Mouse (Mus musculus): ENCODE measurements around the gene Tesmin. TPM values are rescaled to one million over a fixed set of nuclear protein-coding genes. Genes with fewer than 3 reads are reported as not detected.
A peak's percentile ranks its signal among the peaks of the same experiment; 100 is the strongest.

Tesmin gene
- polyA plus RNA-seq, 1 experiment from 2014 or later: 0.36 TPM

GRCm38 (mm10) chr19:3404030-3404429, 15.4 kb downstream of the Tesmin start:
- WGBS: 91% methylated on average over 7 of the region's 7 CpGs
- Histone ChIP-seq H3K36me3 (ENCODE audit: control insufficient read depth, insufficient read depth, low read length) (no peaks in the 10 kb centered on the region), H3K27me3 (replicated peaks; ENCODE audit: control insufficient read depth, insufficient read depth, low read length) (no peaks in the 10 kb centered on the region), H3K4me3 (ENCODE audit: low read length) (no peak overlapping the region), H3K9ac (ENCODE audit: low read depth, low read length) (no peak overlapping the region), H3K4me1 (ENCODE audit: control insufficient read depth, insufficient read depth, low read depth, low read length) (peaks cover 3% of the 10 kb centered on the region; the same call in 1 of the 2 replicates), H3K9me3 (ENCODE audit: control insufficient read depth, low read length) (no peaks in the 10 kb centered on the region), H3K27ac (ENCODE audit: low read depth, low read length) (no peak overlapping the region), H3K4me2 (ENCODE audit: low read length) (no peak overlapping the region)
- no peak for ATAC-seq

- H3K4me2 ChIP-seq (ENCODE audit: low read length): no peak overlapping the region
- 55% methylated on average over 1 of the region's 1 CpGs for WGBS
- no peak for ATAC-seq
These were observed 17.0 kb downstream of the Tesmin start for GRCm38 (mm10) chr19:3405531-3406281.

GRCm38 (mm10) chr19:3414268-3414733, 25.6 kb downstream of the Tesmin start, which contains the start of gene Gal:
Gene Gal (minus strand): TSS chr19:3414544.
- Histone ChIP-seq H3K27me3 (replicated peaks; ENCODE audit: control insufficient read depth, insufficient read depth, low read length) (peaks cover 11% of the 10 kb centered on the region), H3K9ac (ENCODE audit: low read depth, low read length) (peak within 1 kb of the TSS; percentile 44), H3K4me2 (ENCODE audit: low read length) (peak within 1 kb of the TSS; percentile 68), H3K27ac (ENCODE audit: low read depth, low read length) (no peak within 1 kb of the TSS), H3K36me3 (ENCODE audit: control insufficient read depth, insufficient read depth, low read length) (no peaks in the 10 kb centered on the region), H3K4me1 (ENCODE audit: control insufficient read depth, insufficient read depth, low read depth, low read length) (peaks cover 8% of the 10 kb centered on the region; the same call in 1 of the 2 replicates), H3K4me3 (ENCODE audit: low read length) (peak within 1 kb of the TSS; percentile 38), H3K9me3 (ENCODE audit: control insufficient read depth, low read length) (no peaks in the 10 kb centered on the region)
- peak; percentile 48; the same call in 1 of the 2 replicates for ATAC-seq
- 2% methylated on average over 34 of the region's 37 CpGs for WGBS

More at GRCm38 (mm10) chr19:3405531-3406281, 17.0 kb downstream of the Tesmin start:
- H3K9ac ChIP-seq (ENCODE audit: low read depth, low read length): no peak overlapping the region
- H3K4me1 ChIP-seq (ENCODE audit: control insufficient read depth, insufficient read depth, low read depth, low read length): peaks cover 3% of the 10 kb centered on the region; the same call in 1 of the 2 replicates
- no peaks in the 10 kb centered on the region for H3K27me3 ChIP-seq (replicated peaks; ENCODE audit: control insufficient read depth, insufficient read depth, low read length)
- H3K9me3 ChIP-seq (ENCODE audit: control insufficient read depth, low read length): no peaks in the 10 kb centered on the region
- H3K27ac ChIP-seq (ENCODE audit: low read depth, low read length): no peak overlapping the region
- H3K4me3 ChIP-seq (ENCODE audit: low read length): no peak overlapping the region
- no peaks in the 10 kb centered on the region for H3K36me3 ChIP-seq (ENCODE audit: control insufficient read depth, insufficient read depth, low read length)

DNA sequence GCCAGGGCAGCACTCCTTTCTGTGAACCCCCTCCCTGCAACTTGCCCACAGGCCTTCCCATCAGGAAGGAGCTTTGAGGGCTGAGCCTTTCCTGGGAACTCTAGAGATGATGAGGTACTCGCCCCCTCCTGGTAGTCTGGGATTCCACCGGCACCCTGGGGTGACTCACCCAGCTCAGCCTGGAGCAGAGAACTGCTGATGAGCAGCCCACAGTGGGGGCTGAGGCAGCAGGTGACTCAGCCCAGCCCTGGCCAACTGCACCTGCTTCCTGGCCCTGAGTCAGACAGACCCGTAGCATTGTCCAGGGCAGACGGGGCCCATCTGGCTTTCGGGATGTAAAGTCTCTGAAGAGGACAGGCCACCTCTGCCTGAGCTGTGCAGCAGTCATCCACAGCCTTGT, 30.6 kb downstream of the Tesmin start:
- H3K4me2 ChIP-seq (ENCODE audit: low read length): no peak overlapping the region
- 35% methylated on average over 5 of the region's 5 CpGs for WGBS
- no peaks in the 10 kb centered on the region for H3K9me3 ChIP-seq (ENCODE audit: control insufficient read depth, low read length)
- no peak overlapping the region for H3K9ac ChIP-seq (ENCODE audit: low read depth, low read length)
- no peaks in the 10 kb centered on the region for H3K36me3 ChIP-seq (ENCODE audit: control insufficient read depth, insufficient read depth, low read length)
- no peak overlapping the region for H3K27ac ChIP-seq (ENCODE audit: low read depth, low read length)
- H3K4me1 ChIP-seq (ENCODE audit: control insufficient read depth, insufficient read depth, low read depth, low read length): peaks cover 4% of the 10 kb centered on the region; the same call in 1 of the 2 replicates
- no peak overlapping the region for H3K4me3 ChIP-seq (ENCODE audit: low read length)
- peaks cover 3% of the 10 kb centered on the region; the same call in 1 of the 2 replicates for H3K27me3 ChIP-seq (replicated peaks; ENCODE audit: control insufficient read depth, insufficient read depth, low read length)
- ATAC-seq: no peak; the same call in 1 of the 2 replicates

- ATAC-seq: no peak
- Histone ChIP-seq H3K4me1 (ENCODE audit: control insufficient read depth, insufficient read depth, low read depth, low read length) (no peaks in the 10 kb centered on the region), H3K4me2 (ENCODE audit: low read length) (no peak overlapping the region), H3K4me3 (ENCODE audit: low read length) (no peak overlapping the region), H3K9ac (ENCODE audit: low read depth, low read length) (no peak overlapping the region), H3K9me3 (ENCODE audit: control insufficient read depth, low read length) (no peaks in the 10 kb centered on the region), H3K27ac (ENCODE audit: low read depth, low read length) (no peak overlapping the region), H3K27me3 (replicated peaks; ENCODE audit: control insufficient read depth, insufficient read depth, low read length) (no peaks in the 10 kb centered on the region), H3K36me3 (ENCODE audit: control insufficient read depth, insufficient read depth, low read length) (no peaks in the 10 kb centered on the region)
- 24% methylated on average over 6 of the region's 6 CpGs for WGBS
These were observed 33.8 kb downstream of the Tesmin start for GRCm38 (mm10) chr19:3422488-3422887.

DNA sequence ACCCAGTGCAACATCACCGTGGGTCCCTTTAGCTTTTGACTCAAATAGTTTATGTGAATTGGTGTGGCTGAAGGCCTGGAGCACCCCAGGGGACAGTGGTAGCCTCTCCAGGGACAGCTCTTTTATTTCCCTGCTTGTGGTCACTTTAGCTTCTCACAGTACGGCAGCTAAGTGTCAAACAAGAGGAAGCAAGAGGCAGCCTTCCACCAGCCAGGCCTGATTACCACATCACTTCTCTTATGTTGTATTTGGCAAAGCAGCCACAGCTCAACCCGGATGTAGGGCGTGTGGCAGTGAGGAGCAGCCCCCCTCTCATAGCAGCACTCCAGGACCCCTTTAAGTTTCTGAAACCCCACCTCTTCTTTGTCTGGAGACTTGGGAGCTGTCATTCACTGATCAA, 34.3 kb downstream of the Tesmin start:
- Histone ChIP-seq H3K4me2 (ENCODE audit: low read length) (no peak overlapping the region), H3K4me1 (ENCODE audit: control insufficient read depth, insufficient read depth, low read depth, low read length) (no peaks in the 10 kb centered on the region), H3K27ac (ENCODE audit: low read depth, low read length) (no peak overlapping the region), H3K4me3 (ENCODE audit: low read length) (no peak overlapping the region), H3K9me3 (ENCODE audit: control insufficient read depth, low read length) (no peaks in the 10 kb centered on the region), H3K9ac (ENCODE audit: low read depth, low read length) (no peak overlapping the region), H3K36me3 (ENCODE audit: control insufficient read depth, insufficient read depth, low read length) (no peaks in the 10 kb centered on the region), H3K27me3 (replicated peaks; ENCODE audit: control insufficient read depth, insufficient read depth, low read length) (no peaks in the 10 kb centered on the region)
- 73% methylated on average over 4 of the region's 4 CpGs for WGBS
- ATAC-seq: no peak

GRCm38 (mm10) chr19:3424214-3424613, 35.6 kb downstream of the Tesmin start:
- no peak for ATAC-seq
- no peak overlapping the region for H3K4me2 ChIP-seq (ENCODE audit: low read length)
- WGBS: 90% methylated on average over 2 of the region's 2 CpGs
- no peaks in the 10 kb centered on the region for H3K9me3 ChIP-seq (ENCODE audit: control insufficient read depth, low read length)
- H3K36me3 ChIP-seq (ENCODE audit: control insufficient read depth, insufficient read depth, low read length): no peaks in the 10 kb centered on the region
- no peak overlapping the region for H3K4me3 ChIP-seq (ENCODE audit: low read length)
- no peak overlapping the region for H3K27ac ChIP-seq (ENCODE audit: low read depth, low read length)
- no peaks in the 10 kb centered on the region for H3K27me3 ChIP-seq (replicated peaks; ENCODE audit: control insufficient read depth, insufficient read depth, low read length)
- peaks cover under 1% of the 10 kb centered on the region; the same call in 1 of the 2 replicates for H3K4me1 ChIP-seq (ENCODE audit: control insufficient read depth, insufficient read depth, low read depth, low read length)
- H3K9ac ChIP-seq (ENCODE audit: low read depth, low read length): no peak overlapping the region

DNA sequence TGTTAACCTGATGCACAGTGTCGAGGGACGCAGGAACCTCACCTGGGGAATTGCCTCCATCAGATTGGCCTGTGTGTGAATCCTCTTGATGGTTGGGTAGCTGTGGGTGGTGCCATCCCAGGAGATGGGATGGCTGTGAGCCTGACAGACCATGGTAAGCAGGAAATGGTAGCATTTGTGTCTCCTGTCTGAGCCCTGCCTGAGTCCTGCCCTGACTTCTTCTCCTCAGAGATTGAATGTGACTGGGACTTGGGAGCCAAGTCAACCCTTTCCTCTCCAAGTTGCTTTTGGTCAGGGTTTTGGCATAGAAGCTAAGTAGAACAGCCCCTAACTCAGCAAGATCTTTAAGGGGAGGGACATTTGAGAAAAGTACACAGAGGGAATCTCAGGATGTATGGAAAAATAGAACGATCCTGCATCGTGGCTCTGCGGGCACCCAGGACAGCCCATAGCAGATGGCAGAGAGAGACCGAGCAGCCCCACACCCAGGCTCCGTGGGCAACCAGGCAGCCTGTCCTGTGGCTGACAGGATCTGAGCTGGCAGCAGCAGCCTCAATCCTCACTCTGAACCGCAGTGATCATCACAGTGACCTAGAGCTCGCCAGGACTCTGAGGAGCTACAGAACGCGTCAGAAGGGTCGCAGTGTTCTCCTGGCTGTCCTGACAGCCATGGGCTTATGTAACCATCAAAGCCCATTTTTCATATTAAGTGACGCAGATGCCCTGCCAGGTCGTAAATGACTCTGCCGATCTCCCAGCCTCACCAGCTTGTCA, 39.6 kb downstream of the Tesmin start:
- Histone ChIP-seq H3K9me3 (ENCODE audit: control insufficient read depth, low read length) (no peaks in the 10 kb centered on the region), H3K9ac (ENCODE audit: low read depth, low read length) (no peak overlapping the region), H3K4me1 (ENCODE audit: control insufficient read depth, insufficient read depth, low read depth, low read length) (peaks cover 2% of the 10 kb centered on the region; the same call in 1 of the 2 replicates), H3K4me3 (ENCODE audit: low read length) (no peak overlapping the region), H3K27me3 (replicated peaks; ENCODE audit: control insufficient read depth, insufficient read depth, low read length) (no peaks in the 10 kb centered on the region), H3K4me2 (ENCODE audit: low read length) (no peak overlapping the region), H3K27ac (ENCODE audit: low read depth, low read length) (no peak overlapping the region), H3K36me3 (ENCODE audit: control insufficient read depth, insufficient read depth, low read length) (no peaks in the 10 kb centered on the region)
- ATAC-seq: no peak
- WGBS: 67% methylated on average over 15 of the region's 15 CpGs
